Mouse (Mus musculus) layer of hippocampus, adult 11-12 months (tissue): ENCODE data around the gene Dlg1.

Experiments used
- DNase-seq: peaks from one replicate; pipeline ENCODE4 v3.0.0; 2022; ENCODE audit warnings: low spot score

The Dlg1 gene

DNA sequence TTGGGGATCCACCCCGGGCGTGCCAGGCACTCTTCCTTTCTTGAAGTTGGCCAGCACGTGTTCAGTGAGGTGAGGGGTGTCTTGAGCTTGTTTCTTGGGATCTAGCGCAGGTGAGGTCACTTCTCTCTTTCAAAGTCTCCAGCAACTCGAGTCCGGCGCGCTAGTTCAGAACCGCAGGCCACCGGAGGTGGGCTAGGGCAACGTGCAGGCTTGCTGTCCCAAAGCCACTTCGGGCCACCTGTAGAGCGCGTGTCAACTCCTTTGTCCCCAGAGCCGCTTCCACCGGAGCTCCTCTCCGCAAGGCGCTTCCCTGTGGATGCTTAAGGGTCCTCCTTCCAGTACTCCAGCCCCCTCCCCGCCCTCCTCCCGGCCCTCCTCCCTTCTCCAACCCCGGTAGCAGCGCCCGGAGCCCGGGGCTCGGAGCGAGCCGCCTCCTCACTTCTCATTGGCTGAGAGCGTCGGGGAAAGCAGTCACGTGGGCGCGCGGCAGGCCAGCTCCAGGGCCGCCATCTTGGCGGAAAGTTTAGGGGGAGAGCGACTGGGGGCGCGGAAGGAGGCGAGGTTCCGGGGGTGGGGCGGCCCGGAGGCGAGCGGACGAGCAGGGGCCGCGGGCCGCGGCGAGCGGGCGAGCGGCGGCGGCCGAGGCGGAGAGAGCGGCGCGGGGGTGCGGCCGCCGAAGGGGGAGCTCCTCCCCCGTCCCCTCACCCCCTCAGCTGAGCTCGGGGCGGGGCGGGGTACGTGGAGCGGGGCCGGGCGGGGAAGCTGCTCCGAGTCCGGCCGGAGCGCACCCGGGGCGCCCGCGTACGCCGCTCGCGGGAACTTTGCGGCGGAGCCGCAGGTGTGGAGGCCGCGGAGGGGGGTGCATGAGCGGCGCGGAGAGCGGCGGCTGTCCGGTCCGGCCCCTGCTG lies at the start of gene Dlg1:
TSS of gene Dlg1 (plus strand) at position 65 of the 908 bp plus-strand sequence.
- peak; percentile 76 for DNase-seq

DNA sequence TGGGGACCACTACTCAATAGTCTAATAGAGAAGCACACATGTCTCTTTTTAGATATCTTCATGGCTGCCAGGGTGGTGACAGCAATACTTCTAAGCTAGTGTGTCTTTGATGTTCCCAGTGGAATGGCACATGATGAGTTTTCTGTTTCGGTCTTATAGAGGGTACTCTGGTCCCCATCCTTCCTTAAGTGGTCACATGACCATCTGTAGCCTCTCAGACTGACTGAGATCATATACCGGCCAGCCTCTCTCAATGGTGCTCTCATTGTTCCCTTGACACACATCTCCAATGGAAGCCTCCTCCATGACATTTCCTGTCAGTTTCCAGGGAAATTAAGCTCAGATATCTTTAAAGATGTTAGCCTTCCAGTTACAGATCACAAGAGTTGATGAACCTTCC lies 46.9 kb upstream of the Dlg1 start:
- DNase-seq, result no peak

DNA sequence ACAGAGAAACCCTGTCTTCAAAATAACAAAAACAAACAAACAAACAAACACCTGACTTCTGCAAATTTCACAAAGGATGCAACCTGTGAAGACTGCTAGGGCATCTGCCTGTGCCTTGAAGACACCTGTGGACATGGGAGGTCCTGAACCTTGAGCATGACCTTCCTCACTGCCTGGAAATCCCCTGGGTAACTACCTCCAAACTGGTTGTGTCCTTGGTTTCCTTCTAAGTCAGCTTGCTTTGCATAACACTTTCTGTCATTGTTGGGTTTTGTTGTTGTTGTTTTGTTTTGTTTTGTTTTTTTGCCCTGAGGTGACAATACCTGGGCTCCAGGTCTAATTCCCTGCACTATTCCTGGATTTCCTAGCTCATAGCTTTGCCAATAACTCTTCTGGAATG lies 46.1 kb upstream of the Dlg1 start:
- DNase-seq, result no peak

DNA sequence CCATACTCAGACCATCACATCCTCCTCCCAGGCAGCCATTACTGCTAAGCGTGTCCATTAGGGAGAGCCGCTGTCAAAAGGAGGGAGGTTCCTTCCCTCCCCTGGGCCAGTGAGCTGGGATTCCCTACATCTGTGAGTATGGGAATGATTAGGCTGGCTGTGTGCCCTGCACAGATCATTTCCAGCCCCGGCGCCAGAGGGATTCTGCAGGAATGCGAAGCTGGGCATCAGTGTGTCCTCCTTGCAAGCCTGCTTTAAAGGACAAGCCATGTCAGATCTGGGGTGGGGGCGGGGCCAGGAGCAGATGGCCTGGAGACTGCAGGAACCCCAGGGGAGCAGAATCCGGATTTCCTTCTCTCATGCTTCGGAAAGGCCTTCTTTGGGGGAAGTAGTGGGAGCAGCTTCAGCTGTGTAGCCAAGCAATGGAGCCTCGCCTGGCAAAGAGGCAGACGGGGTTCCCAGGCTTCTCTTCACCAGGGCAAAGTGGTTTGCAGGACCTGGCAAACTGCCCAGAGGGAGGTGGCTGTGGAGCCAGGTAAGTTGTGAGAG lies 45.3 kb upstream of the Dlg1 start:
- peak; percentile 46 for DNase-seq

DNA sequence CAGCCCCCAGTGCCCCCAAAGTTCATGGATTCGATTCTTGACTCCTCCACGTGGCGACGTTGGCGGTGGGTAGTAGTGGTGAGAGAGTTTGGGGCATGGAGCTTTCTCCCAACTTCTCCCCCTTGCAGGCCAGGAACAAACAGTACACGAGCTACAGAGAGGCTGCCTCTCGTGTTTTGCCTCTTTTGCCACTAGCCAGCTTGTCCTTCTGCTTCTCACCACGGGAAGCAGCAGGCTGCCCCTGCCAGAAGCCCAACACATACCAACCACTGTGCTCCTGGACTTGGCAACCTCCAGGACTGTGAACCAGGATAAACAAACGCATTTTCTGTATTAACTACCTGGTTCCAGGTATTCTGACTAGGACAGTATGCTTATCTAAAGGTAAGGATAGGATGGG lies 44.6 kb upstream of the Dlg1 start:
- no peak for DNase-seq

DNA sequence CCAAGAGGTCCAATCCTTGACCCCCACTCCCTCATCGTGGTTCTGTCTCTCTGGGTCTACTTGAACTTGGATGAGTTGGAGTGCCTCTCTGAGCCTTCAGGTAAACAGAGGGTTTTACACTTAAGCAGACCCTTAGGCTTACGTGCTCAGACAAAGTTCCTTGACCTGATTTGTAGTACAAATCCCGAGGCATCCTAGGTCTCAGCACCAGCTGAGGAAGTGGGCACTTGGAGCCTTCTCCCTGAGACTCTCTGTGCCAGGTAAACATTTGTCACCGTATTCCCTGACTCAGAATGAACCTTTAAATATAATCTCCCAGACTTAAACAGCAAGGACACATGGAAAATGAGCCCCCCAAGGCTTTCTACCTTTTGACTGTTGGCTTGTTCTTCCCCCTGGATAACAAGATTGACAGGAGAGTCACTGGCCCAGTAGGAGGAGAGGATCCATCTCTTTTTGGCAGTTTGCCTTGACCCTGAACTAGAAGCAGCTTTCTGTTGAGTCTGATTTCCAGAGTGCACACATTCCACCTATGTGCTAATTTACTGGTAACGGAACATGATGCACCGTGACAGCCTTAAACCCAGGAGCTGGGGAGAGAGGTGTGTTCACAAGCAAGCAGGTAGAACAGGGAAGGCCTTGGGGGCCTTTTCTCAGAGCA lies 43.4 kb upstream of the Dlg1 start:
- DNase-seq, result no peak

DNA sequence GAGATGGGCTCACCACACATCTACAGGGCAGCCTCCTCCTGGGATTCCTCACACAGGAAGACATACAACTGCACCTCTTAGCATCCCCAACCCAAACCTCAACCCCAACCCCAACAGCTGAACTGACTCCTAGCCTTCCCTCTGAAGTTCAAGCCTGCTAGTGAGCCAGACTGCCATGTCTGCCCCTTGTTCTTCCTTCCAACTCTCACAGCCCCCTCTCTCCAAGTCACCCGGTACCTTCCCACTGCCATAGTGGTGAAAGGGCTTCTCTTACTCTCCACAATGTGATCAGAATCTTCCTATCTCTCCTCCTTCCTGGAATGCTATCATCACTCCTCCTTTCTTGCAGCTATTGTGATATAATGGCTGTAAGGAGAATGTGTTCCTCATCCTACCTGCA lies 40.9 kb upstream of the Dlg1 start:
- no peak for DNase-seq

DNA sequence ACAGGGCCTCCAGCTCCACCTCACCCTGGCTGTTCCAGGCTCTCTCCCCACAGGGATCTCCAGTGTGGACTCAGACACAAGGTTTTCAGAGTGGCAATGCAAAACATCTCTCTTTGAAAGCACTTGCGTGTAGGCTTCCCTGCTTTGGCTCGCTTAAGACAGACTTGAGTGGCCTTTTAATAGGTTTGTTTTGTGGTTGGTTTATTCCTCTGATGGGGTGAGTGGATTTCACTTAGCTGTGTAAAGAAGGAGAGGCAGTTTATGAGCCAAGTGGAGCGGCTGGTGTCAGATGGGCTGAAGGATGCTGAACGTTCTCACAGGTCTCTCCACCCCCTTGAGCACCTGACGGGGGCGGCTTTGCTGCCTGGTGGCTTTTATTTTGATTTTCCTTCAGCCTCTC lies 40.1 kb upstream of the Dlg1 start:
- DNase-seq, result no peak

DNA sequence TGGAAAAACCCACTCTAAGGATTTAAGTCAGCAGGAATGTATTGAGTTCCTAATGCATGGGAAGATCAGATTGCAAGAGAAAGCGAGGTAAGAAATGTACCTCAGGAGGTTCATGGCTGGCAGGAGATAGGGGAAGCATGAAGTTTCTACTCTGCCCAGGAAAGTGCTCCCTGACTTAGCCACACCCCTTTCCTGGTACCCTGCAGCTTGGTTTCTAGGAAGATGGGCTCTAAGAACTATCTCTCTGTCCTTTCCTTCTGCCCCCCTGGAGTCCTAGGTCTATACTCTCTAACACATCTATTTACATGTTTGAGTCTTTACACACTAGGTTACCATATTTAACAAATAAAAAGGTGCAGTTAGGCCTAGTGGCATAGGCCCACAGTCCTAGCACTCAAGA lies 38.5 kb upstream of the Dlg1 start:
- DNase-seq, result no peak

DNA sequence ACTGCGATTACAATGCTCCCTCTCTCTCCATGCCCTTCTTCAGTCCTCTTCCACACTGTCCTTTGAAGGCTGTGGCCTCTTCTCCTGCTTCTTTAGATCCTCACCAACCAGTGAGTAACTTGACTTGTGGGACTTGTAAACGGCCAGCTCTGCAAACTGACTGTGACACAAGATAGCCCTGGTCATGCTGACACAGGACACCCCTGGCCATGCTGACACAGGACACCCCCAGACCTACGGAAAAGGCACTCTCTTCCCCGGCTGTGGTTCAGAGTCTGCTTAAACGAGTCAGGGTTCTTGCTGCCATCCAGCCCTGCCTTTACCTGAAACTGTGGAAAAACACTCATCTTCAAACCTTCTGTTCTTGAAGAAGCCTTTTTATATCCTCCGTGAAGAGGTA lies 36.9 kb upstream of the Dlg1 start:
- DNase-seq, result no peak

DNA sequence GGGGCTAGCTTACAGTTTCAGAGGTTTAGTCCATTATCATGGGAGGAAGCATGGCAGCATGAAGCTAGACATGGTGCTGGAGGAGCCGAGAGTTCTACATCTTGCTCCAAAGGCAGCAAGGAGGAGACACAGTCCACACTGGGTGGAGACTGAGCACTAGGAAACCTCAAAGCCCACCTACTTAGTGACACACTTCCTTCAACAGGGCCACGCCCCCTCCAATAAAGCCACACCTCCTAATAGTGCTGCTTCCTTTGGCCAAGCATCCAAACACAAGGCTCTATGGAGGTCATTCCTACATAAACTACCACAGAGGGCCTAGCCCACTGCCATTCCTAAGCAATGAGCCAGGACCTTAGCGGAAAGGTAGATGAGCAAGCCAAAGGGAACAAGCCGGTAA lies 32.9 kb upstream of the Dlg1 start:
- DNase-seq, result no peak

DNA sequence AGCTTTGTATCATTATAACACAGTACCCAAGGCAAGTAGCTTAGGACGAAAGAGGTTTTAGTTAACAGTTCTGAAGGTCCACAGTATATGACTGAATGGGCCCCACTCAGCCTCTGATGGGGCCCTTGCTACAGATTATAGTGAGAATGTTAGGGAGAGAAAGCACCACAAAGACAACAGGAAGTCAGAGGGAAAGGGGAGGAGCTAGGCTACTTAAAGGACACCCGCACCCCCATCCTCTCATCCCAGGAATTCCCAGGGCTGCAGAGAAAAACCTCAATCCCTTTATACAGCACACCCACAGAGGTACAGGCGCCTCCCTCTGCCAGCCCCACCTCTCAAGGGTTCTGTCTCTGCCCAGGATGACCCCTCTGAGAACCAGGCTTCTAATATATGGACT lies 32.2 kb upstream of the Dlg1 start:
- DNase-seq, result no peak

DNA sequence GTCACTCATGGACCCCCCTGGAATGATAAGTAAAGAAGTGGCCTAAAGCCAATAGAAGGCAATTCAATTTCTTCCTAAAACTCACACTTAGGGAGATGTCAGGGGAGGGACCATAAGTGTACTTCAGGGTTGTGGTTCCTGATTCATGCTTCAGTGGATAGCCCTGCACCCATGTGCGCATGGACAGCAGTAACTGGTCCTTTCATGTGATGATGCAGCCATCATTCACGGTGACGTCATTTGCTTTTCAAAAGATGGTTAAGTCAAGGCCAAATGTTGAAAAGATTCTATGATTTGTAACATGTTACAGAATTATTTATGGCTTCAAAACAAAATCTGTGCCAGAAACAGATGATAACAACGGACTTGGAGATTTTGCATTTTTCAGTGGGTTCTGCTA lies 28.9 kb upstream of the Dlg1 start:
- DNase-seq, result no peak

DNA sequence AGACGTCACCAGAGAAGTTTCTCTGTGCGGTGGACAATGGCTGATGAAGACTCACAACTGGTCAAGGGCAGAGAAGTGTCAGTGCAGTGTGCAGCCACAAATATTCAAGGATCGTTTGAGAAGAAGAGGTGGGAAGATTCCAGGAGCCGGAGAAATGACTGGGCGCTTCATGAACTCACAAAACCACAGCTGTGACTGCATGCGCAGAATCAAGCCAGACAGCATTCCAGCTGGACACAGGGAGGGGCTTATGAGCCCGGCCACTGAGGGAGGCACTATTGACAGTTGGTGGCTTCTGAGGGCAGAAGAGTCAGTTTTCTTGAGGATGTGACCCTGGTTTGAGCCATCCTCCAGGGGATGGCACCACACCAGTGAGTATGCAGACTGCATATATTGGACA lies 24.9 kb upstream of the Dlg1 start:
- no peak for DNase-seq

DNA sequence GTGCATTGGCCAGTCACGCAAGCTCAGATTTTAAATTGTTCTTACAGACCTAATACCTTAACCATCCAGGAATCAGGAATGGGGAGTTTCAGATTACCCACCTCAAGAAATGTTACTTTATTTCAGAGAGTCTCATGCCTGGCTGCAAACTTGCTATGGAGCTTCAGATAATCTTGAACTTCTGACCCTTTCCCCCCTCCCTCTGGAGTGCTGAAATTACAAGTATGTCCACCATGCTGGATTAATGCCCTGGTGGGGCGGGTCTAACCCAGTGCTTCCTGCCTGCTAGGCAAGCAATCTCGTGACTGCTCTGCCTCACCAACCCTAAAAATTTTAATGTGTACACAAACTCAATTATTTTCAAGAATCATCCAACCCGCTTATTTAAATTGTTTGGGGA lies 23.3 kb upstream of the Dlg1 start:
- no peak for DNase-seq

DNA sequence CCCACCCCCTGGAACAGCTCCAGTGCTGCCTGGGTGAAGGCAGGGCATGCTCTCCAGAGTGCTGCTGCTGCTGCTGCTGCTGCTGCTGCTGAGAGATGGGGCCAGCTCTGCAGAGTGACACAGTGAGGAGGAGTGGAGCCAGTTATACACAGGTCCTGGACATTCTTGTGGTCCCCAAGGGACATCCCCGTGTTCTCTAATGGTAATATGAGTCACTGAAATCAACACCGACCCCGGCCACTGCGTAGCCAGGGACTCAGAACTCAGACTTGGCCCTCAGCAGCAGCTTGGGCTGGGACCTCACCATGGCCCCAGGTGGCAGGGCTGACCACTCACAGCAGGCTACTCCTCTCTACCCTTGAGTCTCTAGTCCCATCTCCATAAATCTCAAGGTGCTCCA lies 21.5 kb upstream of the Dlg1 start:
- DNase-seq, result no peak

DNA sequence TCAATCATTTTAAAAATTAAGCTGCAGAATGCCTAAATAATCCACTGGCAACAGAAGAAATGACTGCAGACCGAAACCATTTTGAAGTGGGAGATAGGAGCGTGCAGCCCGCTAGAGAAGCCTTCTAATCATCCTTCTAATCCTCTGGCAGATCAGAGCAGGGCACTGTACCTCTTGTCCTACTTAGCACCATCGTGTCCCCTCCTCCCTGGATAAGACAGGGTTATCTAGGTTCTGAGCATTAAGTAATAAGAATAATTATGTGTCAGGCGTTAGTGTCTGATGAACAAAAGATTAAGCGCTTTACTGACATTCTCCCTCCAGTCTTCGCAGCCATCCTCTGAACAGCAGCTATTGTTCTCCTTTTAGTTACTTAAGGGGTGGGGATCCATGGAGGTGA lies 16.0 kb upstream of the Dlg1 start:
- no peak for DNase-seq

DNA sequence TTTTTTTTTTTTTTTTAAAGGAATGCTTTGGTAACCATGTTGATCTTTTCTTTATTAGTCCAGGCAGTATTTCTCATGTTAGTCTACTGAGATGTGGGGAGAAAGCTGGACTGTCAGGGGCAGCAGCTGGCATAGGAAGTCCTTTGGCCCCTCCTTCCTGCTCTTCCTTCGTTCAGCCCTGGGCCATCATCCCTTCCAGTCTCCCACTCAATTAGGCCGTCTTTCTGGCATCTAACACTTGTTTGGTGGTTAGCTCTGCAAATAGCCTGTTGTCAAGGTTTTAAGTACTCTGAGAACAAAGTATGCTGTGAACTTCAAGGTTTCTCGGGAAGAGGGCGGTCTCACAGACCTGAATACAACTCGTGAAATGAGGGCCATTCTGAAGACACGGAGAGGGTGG lies 12.5 kb upstream of the Dlg1 start:
- no peak for DNase-seq

DNA sequence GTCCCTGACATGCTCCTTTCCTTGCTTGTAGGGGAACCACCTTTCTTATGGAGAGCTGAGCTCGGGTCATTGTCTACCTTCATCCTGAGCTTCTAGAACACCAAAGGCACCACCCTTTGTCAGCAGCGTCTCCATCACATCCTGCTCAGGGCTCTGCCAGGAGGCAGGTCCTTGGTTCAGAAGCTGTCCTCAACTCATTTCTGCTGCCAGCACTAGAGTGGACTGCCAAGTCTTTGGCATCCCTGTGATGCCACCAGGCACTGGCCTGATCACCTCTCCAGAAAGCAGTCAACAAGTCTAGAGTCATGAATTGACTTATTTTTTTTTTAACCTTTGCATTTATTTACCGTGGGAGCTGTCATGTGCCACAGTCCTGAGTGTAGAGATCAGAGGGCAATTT lies 11.7 kb upstream of the Dlg1 start:
- no peak for DNase-seq

DNA sequence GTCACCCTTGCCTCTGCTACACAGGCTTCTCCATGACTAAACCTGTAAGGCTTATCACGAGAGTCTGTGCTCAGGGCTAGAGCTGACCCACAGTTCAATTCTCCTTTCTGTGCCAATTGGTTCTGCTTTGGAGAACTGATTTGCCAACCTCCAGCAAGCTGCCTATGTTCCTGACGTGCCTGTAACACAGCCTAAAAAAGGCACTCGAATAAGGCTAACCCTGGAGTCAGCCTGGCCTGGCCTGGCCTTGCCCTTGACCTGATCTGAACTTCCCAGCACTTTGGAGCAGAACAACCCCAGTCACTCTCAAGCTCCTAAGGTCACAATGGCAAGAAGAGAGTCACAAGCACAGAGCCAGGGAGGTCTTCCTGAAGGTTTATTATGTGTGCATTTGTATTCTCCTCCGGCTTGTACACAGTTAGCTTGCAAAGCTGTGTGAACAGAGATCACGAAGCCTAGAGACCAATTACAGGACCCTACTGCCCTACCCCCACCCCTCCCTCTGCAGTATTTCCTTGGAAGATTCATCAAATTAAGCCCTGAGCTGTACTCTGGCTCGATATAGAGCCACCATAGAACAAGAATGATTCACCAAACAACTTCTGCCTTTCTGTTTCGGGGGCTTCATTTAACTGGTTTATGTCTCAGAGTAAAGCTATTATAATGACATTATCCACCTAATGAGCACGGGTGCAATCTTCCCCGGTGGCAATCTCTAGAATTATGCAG lies 11.0 kb upstream of the Dlg1 start:
- no peak for DNase-seq

DNA sequence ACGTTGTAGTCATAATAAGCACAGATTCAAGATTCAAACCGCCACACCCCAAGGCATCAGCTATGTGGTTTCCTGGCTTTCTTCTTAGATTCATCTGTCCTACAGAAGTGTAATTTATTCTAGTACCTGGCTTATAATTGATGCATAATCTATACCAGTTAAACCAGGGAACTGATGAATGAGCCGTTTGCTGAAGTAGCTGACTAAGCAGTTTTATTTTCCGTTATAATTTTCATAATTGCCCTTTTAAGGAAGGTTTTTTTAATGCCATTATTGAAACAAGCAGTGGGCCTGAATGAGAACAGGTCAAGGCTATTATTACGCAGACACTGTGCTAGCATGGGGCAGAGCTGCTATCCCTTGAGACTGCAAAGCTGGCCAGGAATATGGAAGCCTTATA lies 9.6 kb upstream of the Dlg1 start:
- no peak for DNase-seq

DNA sequence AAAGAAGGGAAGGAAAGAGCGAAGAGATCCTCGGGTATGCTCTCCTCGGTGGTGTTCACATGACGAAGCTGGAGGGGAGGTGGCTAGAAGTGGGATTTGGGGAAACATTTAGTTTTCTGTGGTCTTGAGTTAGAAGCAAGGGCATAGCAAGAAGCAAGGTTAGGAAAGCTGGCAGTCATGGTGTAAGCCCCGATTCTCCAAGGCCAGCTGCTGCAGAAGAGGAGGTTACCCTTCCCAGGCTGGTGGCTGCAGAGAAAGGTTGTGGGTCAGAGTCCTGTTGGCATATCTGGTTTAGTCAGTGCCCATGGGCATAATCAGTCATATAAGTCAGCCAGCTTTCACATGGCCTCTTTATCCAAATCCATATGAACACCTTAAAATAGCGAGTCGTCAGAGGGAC lies 9.2 kb upstream of the Dlg1 start:
- no peak for DNase-seq

DNA sequence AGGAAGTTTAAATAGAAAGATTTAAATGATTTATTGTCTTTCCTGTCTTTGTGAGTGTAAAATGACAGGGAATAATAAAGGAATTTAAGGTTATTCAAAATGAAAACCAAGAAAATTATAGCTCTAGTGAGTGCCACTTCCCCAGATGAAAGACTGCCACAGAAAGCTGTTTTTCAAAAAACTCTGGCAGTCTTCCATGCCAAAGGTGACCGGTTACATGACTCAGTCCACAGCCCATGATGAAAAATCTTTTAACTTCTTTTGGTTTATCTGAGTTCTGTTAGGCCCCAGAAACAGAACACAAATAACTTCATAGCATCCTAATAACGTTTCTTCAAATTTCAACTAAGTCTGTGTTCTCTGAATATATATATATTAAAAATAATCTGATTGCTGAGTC lies 7.7 kb upstream of the Dlg1 start:
- DNase-seq, result no peak
